Mouse (Mus musculus): ENCODE measurements around the gene Senp1.

Gene Senp1

DNA sequence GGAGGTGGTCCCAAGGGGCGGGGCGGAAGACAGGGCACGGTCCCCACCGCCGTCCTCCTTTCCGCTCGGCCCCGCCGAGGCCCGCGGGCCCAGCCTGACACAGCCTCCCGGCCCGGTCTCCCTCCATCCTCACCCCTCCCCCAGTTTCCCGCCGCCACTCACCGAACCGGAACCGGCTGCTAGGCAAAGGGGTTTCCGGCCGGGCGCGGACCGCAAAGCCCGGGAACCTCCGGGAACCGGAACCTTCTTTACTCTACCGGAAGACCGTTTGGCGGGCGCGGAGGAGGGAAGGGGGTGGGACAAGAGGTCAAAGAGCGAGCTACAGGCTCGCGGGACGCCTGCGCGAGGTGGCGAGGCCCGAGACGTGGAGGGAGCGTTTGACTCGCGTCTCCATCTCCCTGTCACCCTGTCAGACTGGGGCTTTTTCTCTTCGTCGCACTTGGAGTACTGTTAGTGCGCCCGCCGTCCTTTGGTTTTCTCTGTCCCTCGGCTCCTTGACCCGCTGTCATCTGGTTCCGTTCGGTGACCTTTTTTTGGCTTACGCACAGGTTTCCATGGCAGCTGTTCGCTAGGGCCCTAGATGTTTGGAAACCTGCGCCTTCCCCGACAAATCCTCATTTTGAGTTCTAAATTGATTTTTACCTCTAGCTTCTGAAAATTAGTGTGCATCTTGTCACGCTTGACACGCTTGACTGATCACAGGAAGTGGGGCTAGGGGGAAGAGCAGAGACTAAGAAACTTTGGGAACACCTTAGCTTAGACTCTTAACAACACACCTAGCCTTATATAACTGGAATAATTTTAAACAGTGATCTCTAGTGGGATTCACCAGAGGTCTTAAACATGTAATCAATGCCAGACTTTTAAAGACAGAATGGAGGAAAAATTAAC lies at the start of gene Senp1:
Gene Senp1, minus strand, starts transcription at position 624 of the 891 bp plus-strand sequence.
- DNase-seq (ENCODE audit: low spot score in 2 of 2) = peak; percentile 84 to 90

DNA sequence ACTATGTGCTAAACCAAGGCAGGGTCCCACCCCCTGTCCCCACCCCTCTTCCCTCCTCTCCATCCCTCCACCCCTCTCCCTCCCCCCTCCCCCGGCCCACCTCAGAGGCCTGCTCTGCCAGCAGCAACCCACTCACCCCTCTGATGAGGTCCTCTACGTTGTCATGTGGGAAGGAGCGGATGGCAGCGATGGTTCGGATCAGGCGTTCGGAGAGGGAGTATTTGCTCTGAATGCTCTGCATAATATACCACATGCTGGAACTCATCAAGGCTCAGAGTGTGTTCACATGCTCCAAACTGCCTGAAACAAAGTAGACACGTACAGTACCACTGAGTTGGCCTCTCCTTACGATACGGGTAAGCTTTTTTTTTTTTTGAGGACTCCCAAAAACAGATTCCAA lies 49.0 kb upstream of the Senp1 start:
- DNase-seq (ENCODE audit: low spot score in 2 of 2) = no peak

DNA sequence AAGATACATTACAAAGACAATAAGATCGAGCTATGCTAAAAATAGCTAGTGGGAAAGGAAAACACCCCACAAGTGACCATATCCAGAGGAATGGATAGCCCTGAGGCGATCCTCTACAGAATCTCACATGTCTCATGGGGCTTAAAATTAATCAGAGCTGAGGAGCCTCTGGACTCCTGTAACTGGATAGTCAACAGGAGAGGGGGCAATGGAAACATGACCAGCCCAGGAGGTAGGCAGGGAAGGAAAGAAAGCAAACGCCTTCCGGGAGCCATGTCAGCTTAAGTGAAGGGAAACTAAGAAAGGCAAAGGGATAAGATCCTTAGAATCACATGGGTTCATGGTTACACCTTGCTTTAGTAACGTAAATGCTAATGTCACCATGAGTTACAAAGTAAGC lies 47.3 kb upstream of the Senp1 start:
- no peak for DNase-seq (ENCODE audit: low spot score in 2 of 2)

DNA sequence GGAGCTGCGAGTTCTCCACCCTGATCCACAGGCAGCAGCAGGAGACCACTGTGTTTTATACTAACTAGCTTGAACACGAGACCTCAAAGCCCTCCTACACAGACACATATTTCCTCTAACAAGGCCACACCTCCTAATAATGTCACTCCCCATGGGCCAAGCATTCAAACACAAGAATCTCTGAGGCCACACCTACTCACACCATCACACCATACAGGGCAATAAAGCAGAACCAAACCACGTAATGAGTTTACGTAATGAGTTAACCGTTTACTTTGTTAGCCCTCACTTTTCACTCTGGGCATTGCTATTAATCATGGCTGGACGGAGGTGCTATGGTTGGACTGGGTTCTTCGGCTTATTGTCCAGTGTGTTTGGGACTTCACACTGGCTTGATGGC lies 46.2 kb upstream of the Senp1 start:
- DNase-seq (ENCODE audit: low spot score in 2 of 2) = no peak

DNA sequence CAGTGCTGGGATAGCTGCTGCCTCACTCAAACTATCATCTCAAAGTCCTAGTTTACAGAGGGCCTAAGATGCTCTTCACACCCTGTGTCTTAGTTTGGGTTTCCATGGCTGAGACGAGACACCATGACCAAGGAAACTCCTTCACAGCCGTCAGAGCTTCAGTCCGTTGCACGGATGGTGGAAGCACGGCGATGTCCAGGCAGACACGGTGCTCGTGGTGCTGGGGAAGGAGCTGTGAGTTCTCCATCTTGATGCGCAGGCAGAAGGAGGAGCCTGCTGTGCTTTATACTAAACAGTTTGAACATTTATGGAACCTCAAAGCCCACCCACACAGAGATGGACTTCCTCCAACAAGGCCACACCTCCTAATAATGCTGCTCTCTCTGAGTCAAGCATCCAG lies 43.3 kb upstream of the Senp1 start:
- DNase-seq (ENCODE audit: low spot score in 2 of 2) = no peak

DNA sequence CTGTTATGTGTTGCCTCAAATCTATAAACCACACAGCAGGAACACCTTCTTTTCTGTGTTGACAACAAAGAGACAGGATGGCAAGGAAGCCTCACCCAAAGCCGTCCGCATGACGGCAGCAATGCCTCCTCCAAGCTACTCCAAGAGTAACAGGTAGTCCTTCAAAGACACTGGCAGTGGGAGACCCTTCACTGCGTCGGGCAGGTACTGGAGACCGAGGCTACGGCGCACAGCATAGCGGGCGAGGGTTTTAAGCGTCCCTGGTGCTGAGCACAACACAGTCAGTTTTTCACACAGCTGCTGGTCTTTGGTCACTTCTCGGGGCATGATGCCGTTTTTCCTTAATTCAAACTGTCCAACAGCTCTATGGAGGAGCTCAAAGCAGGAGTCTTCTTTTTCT lies 42.1 kb upstream of the Senp1 start:
- DNase-seq (ENCODE audit: low spot score in 2 of 2) = no peak

DNA sequence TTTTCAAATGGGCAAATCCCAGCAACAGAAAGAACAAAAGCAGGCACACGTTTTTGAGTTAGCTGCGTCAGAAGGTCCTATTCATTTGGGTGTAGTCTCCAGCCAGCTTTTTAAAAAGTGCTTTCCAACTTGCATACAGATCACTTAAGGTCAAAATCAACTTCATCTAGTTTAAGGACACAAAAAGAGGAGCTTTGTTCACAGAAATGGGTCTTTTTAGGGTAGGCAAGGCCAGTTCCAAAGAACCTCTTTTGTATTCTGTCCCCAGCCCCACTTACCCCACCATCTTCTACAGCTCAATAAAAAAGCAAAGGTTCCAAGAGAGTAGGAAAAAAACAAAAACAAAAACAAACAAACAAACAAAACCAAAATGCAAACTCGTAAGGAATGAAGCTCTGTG lies 41.1 kb upstream of the Senp1 start:
- no peak for DNase-seq (ENCODE audit: low spot score in 2 of 2)

DNA sequence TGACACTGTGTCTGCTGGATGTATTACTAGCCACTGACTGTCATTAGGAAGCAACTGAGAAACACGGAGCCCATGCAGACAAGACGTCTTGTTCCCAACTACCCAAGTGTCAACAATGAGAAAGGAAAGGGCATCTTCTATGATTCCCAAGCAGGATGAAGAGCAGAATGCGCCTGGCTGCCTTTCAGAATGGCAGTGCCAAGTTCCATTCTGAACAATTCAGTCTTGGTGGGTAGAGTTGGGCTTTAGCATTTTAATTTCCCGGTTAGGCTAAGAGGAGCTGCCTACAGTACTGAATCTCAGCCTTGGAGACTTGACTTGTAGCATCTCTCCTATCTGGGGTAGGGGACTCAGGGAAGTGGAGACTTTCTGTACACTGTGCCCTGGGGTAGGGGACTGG lies 40.5 kb upstream of the Senp1 start:
- no peak for DNase-seq (ENCODE audit: low spot score in 2 of 2)

DNA sequence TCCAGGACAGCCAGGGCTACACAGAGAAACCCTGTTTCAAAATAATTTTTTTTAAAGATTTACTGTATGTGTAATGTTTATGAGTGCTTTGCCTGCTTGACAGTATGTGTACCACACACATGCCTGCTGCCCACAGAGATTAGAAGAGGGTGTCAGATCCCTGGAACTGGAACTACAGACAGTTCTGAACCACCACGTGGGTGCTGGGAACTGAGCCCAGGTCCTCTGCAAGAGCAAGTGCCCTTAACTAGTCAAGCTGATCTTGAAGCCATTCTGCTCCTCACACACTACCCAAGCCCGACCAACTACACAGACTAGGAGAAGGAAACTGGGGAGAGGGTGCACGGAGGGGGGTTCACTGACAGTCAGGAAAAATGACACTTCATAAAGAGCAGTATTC lies 39.9 kb upstream of the Senp1 start:
- no peak for DNase-seq (ENCODE audit: low spot score in 2 of 2)

DNA sequence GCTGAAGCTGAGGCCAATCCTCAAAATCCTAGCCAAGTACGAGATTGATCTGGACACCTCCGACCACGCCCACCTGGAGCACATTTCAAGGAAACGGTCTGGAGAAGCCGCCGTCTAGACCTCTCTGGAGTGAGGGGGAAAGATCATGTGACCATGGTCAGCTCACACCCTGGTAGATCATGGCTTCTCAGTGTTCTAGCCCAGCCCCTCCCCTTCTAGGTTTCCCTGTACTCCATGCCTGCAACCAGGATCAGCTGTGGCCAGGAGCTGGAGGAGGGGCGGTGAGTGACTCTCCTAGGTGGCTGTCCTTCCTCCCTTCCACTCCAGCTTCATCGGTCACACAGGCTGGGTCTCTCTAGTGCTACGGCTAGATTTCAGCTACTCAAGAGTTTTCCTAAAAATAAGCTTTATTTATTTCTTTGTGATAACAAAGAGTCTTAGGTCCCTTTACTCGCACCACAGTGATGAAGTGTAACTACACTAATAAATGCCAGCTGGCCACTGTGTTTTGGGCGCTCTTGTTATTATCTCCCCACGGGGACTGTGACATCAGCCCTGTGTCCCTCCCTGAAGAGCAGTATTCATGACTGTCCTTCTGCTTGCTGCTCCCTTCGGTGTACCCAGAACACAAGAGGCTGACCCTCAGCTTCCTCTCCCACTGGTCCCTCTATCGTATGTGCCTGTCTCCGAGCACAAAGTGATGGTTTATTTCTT lies 38.6 kb upstream of the Senp1 start:
- DNase-seq (ENCODE audit: low spot score in 2 of 2) = no peak

DNA sequence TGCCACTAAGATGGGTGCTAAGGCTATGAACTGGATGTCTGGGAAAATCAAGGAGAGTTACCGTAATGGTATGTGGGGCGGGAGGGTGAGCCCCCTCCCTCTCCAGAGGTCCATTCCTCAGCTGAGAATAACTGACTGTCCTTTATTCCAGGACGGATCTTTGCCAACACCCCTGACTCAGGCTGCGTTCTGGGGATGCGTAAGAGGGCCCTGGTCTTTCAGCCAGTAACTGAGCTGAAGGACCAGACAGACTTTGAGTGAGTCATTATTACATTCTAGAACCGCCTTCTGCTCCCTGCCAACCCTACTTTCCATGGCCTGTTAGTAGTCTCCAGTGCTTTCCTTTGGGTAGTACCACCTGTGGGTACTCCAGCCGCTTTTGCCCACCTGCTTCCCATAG lies 37.9 kb upstream of the Senp1 start:
- DNase-seq (ENCODE audit: low spot score in 2 of 2) = no peak

DNA sequence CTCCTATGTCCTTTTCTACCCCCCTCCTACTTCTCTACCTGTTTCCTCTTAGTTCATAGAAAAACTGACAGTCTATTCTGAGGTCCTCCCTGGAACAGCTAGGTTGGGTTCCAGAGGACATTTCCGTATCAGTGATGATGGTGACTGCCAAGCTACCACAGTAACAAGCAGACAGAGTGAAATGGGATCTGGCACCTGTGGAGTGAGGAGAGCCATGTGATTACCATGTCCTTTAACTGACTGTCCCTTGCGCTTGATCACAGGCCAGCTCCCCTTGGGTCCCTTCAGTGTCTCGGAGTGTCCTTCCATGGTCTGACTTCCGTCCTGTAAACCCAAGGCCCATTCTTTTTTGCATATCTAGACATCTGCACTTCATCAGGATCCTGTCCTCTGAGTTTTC lies 37.5 kb upstream of the Senp1 start:
- no peak for DNase-seq (ENCODE audit: low spot score in 2 of 2)

DNA sequence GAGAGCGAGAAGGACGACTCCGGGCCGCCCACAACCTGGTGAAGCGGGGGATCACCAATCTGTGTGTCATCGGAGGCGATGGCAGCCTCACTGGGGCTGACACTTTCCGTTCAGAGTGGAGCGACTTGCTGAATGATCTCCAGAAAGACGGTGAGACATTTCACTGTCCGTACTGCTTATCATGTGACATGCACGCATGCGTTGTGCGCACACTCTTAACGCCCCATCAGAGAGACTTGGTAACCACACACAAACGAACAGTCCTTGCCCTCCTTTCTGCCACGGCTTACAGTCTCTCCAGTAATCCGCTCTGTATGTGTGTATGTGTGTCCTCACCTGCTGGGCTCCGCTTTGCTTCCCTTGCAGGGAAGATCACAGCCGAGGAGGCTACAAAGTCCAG lies 27.3 kb upstream of the Senp1 start:
- no peak for DNase-seq (ENCODE audit: low spot score in 2 of 2)

DNA sequence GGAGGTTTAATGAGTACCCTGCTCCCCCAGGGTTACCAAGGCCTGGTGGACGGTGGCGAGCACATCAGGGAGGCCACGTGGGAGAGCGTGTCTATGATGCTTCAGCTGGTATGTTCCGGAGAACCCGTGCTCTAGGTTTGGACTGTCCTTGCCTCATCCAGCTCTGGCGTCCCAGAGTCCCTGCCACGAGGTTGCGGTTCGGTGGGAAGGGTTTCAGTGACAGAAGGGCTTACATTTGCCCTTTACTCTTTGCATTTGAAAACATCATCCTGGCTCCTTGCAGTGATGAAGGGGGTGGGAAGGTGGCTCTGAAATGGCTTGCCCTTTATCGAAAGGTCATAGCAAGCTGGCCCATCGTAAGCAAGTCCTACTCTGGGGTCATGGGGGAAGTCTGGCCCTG lies 25.8 kb upstream of the Senp1 start:
- DNase-seq (ENCODE audit: low spot score in 2 of 2) = no peak

DNA sequence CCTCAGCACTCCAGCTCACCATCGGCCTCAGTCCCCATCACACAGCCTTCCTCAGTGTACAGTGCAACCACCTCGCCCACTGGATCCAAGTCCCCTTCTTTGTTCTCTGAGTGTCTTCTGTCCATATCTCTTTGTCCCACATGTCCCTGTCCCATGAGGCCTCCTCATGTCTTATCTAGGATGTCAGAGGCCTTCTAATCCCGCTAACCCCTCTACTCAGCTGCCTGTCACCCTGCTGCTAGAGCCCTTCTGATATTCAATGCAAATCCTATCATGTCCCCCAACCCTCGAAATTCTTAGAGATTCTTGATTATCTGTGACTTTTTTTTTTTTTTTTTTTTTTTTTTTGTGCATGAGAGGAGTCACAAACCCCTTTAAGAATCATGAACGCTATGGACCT lies 22.7 kb upstream of the Senp1 start:
- no peak for DNase-seq (ENCODE audit: low spot score in 2 of 2)

DNA sequence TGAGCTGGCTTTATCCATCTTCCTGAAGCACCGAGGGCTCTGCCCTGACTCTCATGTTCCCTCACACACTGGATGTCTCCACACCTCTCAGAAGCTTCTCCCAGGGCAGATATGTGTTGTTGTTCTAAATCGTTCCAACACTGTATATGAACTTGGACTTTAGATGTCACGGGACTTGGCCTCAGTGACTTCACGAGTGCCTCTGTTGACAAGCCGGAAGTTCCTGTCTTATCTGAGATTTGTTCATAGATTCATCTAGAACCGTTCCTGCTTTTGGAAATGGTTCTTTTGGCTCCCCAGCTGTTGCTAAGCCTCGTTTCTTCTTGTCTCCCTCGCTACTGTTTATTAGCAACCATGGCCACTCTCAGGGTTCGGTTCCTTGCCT lies 22.2 kb upstream of the Senp1 start:
- DNase-seq (ENCODE audit: low spot score in 2 of 2) = no peak

DNA sequence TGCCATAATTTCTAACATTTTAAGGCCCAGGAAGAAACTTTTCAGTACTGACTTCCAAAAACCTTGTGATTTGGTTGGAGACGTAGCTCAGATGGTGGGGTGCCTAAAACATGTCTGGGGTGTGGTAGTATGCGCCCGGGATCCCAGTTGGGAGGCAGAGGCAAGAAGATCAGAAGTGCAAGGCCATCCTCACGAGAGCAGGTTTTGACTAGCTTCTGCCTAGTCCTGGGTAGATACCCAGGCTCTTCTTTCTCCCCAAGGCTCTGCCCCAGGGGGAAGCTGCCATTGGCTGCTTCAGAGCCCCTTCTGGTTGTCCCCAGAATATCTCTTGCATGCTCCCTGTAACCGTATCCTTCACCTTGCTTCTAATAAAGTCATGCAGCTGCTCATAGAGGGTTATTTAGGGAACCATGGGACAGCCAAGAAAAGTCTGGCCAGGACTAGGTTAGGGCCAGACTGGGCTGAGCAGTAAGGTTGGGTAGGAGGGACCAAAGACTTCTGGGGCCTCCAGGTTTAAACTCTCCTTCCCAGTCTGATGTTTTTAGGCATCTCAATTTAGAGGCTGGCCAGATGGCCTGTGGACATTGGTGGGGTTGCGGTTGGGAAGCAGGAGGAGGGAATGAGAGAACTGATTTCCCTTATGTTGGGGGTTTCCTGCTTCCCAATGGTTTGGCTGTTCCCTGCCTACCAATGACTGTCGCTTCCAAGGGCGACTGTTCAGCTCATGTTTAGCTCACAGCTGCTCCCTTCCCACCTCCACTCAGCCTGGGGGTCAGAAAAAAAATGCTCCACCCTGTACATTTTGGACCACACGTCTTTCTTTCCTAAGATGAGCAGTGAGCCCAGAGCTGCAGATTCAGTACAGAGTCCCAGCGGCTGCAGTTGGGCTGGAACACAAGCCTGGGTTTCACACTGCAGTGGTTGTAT lies 21.6 kb upstream of the Senp1 start:
- DNase-seq (ENCODE audit: low spot score in 2 of 2) = no peak

DNA sequence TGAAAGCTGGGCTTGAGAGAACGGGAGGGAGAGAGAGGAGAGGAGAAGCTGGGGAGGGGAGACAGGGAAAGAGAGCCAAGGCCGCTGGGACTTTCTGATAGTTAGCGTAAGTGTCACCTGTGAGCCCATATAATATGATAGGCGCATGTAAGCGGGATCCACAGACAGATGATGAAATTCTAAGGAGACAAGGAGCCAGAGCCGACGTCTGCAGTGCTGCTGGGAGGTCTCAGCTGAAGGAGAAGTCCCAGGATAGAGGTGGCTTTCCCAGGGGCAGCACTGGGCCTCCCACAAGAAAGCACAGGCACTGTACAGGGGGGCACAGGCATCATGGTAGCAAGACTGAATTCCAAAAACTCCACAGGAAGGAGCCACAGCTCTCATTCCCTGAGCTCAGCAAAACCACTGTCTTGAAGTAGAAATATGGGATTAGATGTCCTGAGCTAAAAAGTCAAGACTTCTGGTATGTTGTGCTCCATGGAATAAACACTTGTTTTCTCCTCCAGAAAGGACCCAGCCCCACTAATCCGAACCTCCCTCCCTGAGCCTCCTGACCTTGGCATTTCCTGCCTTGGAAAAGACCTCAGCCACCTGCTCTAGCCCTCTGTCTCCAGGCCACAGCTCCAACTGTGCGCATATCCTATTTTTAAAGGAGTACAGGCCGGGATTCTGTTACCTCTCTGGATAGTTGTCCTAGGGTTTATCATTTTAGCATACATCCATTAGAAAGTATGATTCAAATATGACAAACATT lies 20.7 kb upstream of the Senp1 start:
- no peak for DNase-seq (ENCODE audit: low spot score in 2 of 2)

DNA sequence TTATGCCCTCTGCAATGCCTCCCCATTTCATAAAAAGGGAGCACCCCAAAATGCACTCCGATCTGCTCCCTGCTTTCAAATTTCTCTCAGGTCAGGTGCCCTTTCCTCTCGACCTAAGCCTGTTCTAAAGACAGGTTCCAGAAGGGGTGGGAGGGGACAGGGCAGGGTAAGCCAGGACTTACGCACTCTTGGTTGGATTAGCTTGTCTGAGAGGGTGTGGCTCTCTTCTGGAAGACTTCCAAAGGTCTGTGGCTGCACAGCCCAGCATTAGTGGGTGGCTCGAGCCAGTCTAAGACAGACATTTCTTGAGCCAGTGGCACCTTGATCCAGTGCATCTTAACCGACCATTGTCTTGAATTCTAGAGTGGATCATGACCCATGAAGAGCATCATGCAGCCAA lies 18.2 kb upstream of the Senp1 start:
- no peak for DNase-seq (ENCODE audit: low spot score in 2 of 2)

DNA sequence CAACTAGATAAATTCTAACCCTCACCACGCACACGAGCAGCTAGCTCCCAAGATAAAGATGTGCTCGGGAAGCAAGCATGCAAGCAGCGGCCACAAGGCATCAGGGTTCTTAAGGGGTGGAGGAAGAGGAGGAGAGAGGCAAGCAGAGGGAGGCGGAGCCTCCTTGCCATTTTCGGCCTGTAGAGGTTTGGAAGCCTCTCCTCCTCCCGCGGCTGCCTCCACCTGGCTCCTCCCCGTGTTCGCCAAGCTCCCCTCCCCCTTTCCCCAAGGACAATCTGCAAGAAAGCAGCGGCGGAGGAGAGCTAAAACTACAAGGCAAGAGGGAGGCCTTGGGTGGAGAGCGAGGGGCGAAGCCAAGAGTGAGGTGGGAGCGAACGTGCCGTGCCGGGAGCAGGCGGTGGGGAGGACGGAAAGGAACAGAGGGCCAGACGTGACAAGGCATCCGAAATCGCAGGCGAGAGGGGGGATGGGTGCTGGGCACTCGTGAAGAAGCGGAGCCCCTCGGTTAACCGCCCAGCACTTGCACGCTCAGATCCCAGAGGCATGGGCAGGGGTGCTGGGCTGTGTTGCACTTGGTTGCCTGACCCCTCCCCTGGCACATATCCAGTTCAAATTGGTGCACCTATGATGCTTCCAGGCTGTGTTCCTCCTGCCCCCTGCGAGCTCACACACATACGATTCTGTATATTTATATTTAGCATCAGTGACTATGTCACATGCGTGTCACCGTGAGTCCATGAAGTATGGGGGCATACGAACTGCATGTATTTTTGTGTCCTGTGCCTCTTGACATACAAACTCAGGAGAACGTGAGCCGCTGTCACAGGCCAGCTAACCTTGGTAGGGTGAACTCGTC lies 15.0 kb upstream of the Senp1 start:
- peak; percentile 78 to 86 for DNase-seq (ENCODE audit: low spot score in 2 of 2)

Measured in urinary bladder, postnatal 36 days (tissue).